22 mouse cellular contexts compared by ENCODE assay signal in the genomic region with DNA sequence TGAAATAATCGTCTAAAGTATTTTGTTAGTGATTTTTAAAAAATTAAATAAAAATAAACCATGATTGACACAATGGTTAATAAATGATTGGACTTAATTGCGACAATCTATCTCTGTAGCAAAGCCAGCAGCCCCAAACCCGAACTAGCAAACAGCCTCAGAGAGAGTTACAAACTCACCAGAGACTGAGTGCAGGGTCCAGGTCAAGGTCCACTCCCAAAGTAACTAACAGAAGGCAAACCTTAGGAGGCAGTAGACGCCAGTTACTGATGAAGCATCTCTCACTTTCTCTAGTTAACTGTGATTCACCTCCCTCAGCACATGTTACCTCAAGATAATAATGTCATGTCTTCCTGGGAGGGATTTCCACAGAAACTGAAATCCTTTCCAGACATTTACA. TPM values are rescaled to one million over a fixed set of nuclear protein-coding genes. Genes with fewer than 3 reads are reported as not detected.
A peak's percentile ranks its signal among the peaks of the same experiment; 100 is the strongest.
DNase-seq lines count a peak whose midpoint lies in the region; ATAC-seq and TF ChIP-seq lines count a peak whose summit lies in the region.
"Had no signal": no experiment of that assay in that cellular context is flagged by ENCODE, and none has a peak within 500 bp of the region (broad histone marks: within the 10 kb centered on the region; RNA-seq: fewer than 3 reads in every experiment).

No protein-coding gene starts in this region.

- TF ChIP-seq CTCF in gastrocnemius, adult 2 months (IDR thresholded peaks at IDR 0.05) = no peak
- TF ChIP-seq CTCF in heart, adult 2 months (IDR thresholded peaks at IDR 0.05) = no peak

- 64% methylated on average over 4 of the region's 4 CpGs for WGBS in kidney, embryonic 16.5 days
- WGBS in liver, embryonic 12.5 days (ENCODE audit: insufficient replicate concordance) = 58% methylated on average over 4 of the region's 4 CpGs
- 86% methylated on average over 4 of the region's 4 CpGs for WGBS in heart, adult 2 months

- DNase-seq in gastrocnemius, adult 2 months = no peak
- DNase-seq in gastrocnemius, adult 8-10 months (ENCODE audit: low spot score in 2 of 2) = no peak
- DNase-seq in thymus, postnatal 25 days = no peak
- no peak for DNase-seq in ovary, postnatal 36 days (ENCODE audit: low spot score)
- DNase-seq in testis, postnatal 10 days (ENCODE audit: low spot score) = no peak
- DNase-seq in heart, adult 2 months = no peak
- DNase-seq: cerebellum, postnatal 14 days; embryo, embryonic 11 days; layer of hippocampus, adult 9-11 months had no signal

- intact Hi-C loops in gastrocnemius, adult 2 months (cut with DNase I) = no loop called here
- intact Hi-C loops in heart, adult 2 months (cut with DNase I) = no loop called here

- 0 out of 2 replicates have a peak, but pooled peaks cover 6% of the 10 kb centered on the region for H3K4me1 ChIP-seq in kidney, embryonic 16.5 days (ENCODE audit: insufficient read depth, low read length)
- no peaks in the 10 kb centered on the region for H3K4me1 ChIP-seq in liver, embryonic 12.5 days
- H3K4me1 ChIP-seq in heart, adult 2 months (ENCODE audit: control insufficient read depth, insufficient read depth, low read length) = peaks cover 2% of the 10 kb centered on the region
- H3K4me1 ChIP-seq: embryonic facial prominence, embryonic 15.5 days; midbrain, embryonic 13.5 days had no signal

- no peaks in the 10 kb centered on the region for H3K27me3 ChIP-seq in kidney, embryonic 16.5 days (ENCODE audit: insufficient read depth, low read length)
- H3K27me3 ChIP-seq in liver, embryonic 12.5 days (replicated peaks) = no peaks in the 10 kb centered on the region
- H3K27me3 ChIP-seq in heart, adult 2 months (ENCODE audit: control insufficient read depth, insufficient read depth, low read length) = no peaks in the 10 kb centered on the region
- H3K27me3 ChIP-seq: embryonic facial prominence, embryonic 15.5 days; limb, embryonic 12.5 days; midbrain, embryonic 13.5 days had no signal

- no peak for TF ChIP-seq POLR2A in heart, adult 2 months (IDR thresholded peaks at IDR 0.05; ENCODE audit: insufficient read depth, low read depth, low read length)

- no peak for TF ChIP-seq EP300 in heart, adult 2 months (IDR thresholded peaks at IDR 0.05; ENCODE audit: insufficient read depth, low read depth, low read length)

- no peak overlapping the region for H3K4me3 ChIP-seq in gastrocnemius, adult 2 months
- H3K4me3 ChIP-seq in kidney, embryonic 16.5 days (ENCODE audit: low read length) = no peak overlapping the region
- no peak overlapping the region for H3K4me3 ChIP-seq in liver, embryonic 12.5 days
- H3K4me3 ChIP-seq in heart, adult 2 months = no peak overlapping the region
- H3K4me3 ChIP-seq: embryonic facial prominence, embryonic 15.5 days; forebrain, embryonic 10.5 days; heart, embryonic 13.5 days; limb, embryonic 12.5 days; midbrain, embryonic 13.5 days; myocyte had no signal

- H3K79me2 ChIP-seq in heart, adult 2 months (replicated peaks; ENCODE audit: control insufficient read depth, insufficient read depth, low read length) = peaks cover 2% of the 10 kb centered on the region

- H3K4me2 ChIP-seq in kidney, embryonic 16.5 days (replicated peaks; ENCODE audit: low read depth, low read length) = no peak overlapping the region
- H3K4me2 ChIP-seq in liver, embryonic 12.5 days = no peak overlapping the region
- H3K4me2 ChIP-seq: embryonic facial prominence, embryonic 15.5 days; heart, embryonic 13.5 days; limb, embryonic 12.5 days; midbrain, embryonic 13.5 days had no signal

- ATAC-seq in kidney, embryonic 16.5 days (ENCODE audit: low FRiP score, low TSS enrichment) = peak; percentile 83
- ATAC-seq in liver, embryonic 12.5 days = peak; percentile 63; the same call in 1 of the 2 replicates
- ATAC-seq: CD4-positive, CD25-positive, alpha-beta regulatory T cell, adult 4 months; inflammation-experienced regulatory T-cells, adult 6 months; lung, postnatal 0 days; midbrain, embryonic 13.5 days had no signal

- peak overlapping the region; percentile 12; the same call in 1 of the 2 replicates for H3K27ac ChIP-seq in gastrocnemius, adult 2 months
- no peak overlapping the region for H3K27ac ChIP-seq in kidney, embryonic 16.5 days (ENCODE audit: low read length)
- no peak overlapping the region for H3K27ac ChIP-seq in liver, embryonic 12.5 days
- no peak overlapping the region for H3K27ac ChIP-seq in heart, adult 2 months
- H3K27ac ChIP-seq: embryonic facial prominence, embryonic 15.5 days; forebrain, embryonic 10.5 days; heart, embryonic 13.5 days; limb, embryonic 12.5 days; midbrain, embryonic 13.5 days had no signal

- no peaks in the 10 kb centered on the region for H3K36me3 ChIP-seq in kidney, embryonic 16.5 days (ENCODE audit: insufficient read depth, low read length)
- H3K36me3 ChIP-seq in liver, embryonic 12.5 days = no peaks in the 10 kb centered on the region
- H3K36me3 ChIP-seq in heart, adult 2 months (ENCODE audit: control insufficient read depth, insufficient read depth, low read length) = no peaks in the 10 kb centered on the region
- H3K36me3 ChIP-seq: embryonic facial prominence, embryonic 15.5 days; forebrain, embryonic 10.5 days; G1E; heart, embryonic 13.5 days; limb, embryonic 12.5 days; midbrain, embryonic 13.5 days had no signal

- no peaks in the 10 kb centered on the region for H3K9me3 ChIP-seq in kidney, embryonic 16.5 days (ENCODE audit: low read length)
- H3K9me3 ChIP-seq in liver, embryonic 12.5 days (replicated peaks) = no peaks in the 10 kb centered on the region
- H3K9me3 ChIP-seq: embryonic facial prominence, embryonic 15.5 days; forebrain, embryonic 10.5 days; G1E; heart, embryonic 13.5 days; limb, embryonic 12.5 days; midbrain, embryonic 13.5 days had no signal

- no peak overlapping the region for H3K9ac ChIP-seq in kidney, embryonic 16.5 days (replicated peaks; ENCODE audit: low read length)
- no peak overlapping the region for H3K9ac ChIP-seq in liver, embryonic 12.5 days
- H3K9ac ChIP-seq in heart, adult 2 months (ENCODE audit: low read depth, low read length) = no peak overlapping the region
- H3K9ac ChIP-seq: embryonic facial prominence, embryonic 15.5 days; heart, embryonic 13.5 days; limb, embryonic 12.5 days; midbrain, embryonic 13.5 days had no signal

RNA-seq across cellular contexts. Expression of a gene that starts 17.7 kb away (rescaled TPM):
- 1 to 10 TPM; 4.4 to 7.9 TPM for total RNA-seq in gastrocnemius, adult 2 months (2021)
- total RNA-seq in gastrocnemius, adult 8-10 months (2022) = 1 to 10 TPM; 3.5 to 5.4 (median 4.2) TPM
- polyA plus RNA-seq in kidney, embryonic 16.5 days (2015; fragmentation: Nextera tagmentation; extraction: Ambion mirVana) = 35.3 and 42.3 TPM in 2 replicates
- 10.6 and 11.6 TPM in 2 replicates for polyA plus RNA-seq in liver, embryonic 12.5 days (2016; fragmentation: Nextera tagmentation; extraction: Ambion mirVana)
- 1 to 10 TPM; 8.0 to 8.3 TPM for total RNA-seq in heart, adult 2 months (2021)
- polyA plus RNA-seq in heart, adult 2 months (2012; rRNA removed) = 1.7 and 4.1 TPM in 2 replicates
- total RNA-seq: neutrophil, adult 5-6 weeks had no signal
- polyA plus RNA-seq: CD4-positive, CD25-positive, alpha-beta regulatory T cell, adult 4 months; G1E; inflammation-experienced regulatory T-cells, adult 6 months had no signal
